Mouse (Mus musculus) forebrain, embryonic 11.5 days (tissue): Measurements from ENCODE around the gene Caln1. TPM values are rescaled to one million over a fixed set of nuclear protein-coding genes. Genes with fewer than 3 reads are reported as not detected.

Experiments
- ATAC-seq: fragments of 200-750 bp; cut with Nextera tagmentation; replicated peaks from 2 replicates; pipeline ENCODE4 v1.8.0; 2017; ENCODE audit warnings: moderate TSS enrichment; ENCODE audit not compliant: low FRiP score
- DNase-seq: peaks from one replicate; pipeline ENCODE4 v3.0.0-alpha.2; 2017; ENCODE audit warnings: low spot score
- H3K27ac ChIP-seq: fragments of 300-500 bp; sonication (generic); 2 replicates; pipeline ENCODE4 v1.5.1; 2014; ENCODE audit warnings: low read depth, low read length
- H3K27me3 ChIP-seq: fragments of 300-500 bp; sonication (generic); 2 replicates; pipeline ENCODE4 v1.6.1; 2014; ENCODE audit warnings: mild to moderate bottlenecking, low read length, mixed read lengths; ENCODE audit not compliant: control insufficient read depth, insufficient read depth
- H3K36me3 ChIP-seq: fragments of 300-500 bp; sonication (generic); 2 replicates; pipeline ENCODE4 v1.6.1; 2014; ENCODE audit warnings: mild to moderate bottlenecking, low read length, moderate library complexity, mixed read lengths; ENCODE audit not compliant: control insufficient read depth, insufficient read depth
- H3K4me1 ChIP-seq: fragments of 300-500 bp; sonication (generic); replicated peaks from 2 replicates; pipeline ENCODE4 v1.6.1; 2014; ENCODE audit warnings: low read length, mixed read lengths; ENCODE audit not compliant: control insufficient read depth, insufficient read depth
- H3K4me2 ChIP-seq: fragments of 300-500 bp; sonication (generic); 2 replicates; pipeline ENCODE4 v1.6.1; 2014; ENCODE audit warnings: low read depth, mild to moderate bottlenecking, low read length, moderate library complexity, mixed read lengths; ENCODE audit not compliant: severe bottlenecking
- H3K4me3 ChIP-seq: fragments of 300-500 bp; sonication (generic); 2 replicates; pipeline ENCODE4 v1.5.1; 2014; ENCODE audit warnings: low read depth, low read length
- H3K9ac ChIP-seq: fragments of 300-500 bp; sonication (generic); 2 replicates; pipeline ENCODE4 v1.6.1; 2014; ENCODE audit warnings: low read length
- H3K9me3 ChIP-seq: fragments of 300-500 bp; sonication (generic); 2 replicates; pipeline ENCODE4 v1.6.1; 2016; ENCODE audit warnings: low read length, mixed read lengths; ENCODE audit not compliant: control insufficient read depth
- WGBS: fragments of 180-500 bp; shearing (Covaris S2); extraction: QIAGEN DNeasy Blood & Tissue Kit; methylation state at CpG from one replicate; pipeline ENCODE4 v1.1.7; 2014; 5-methylcytosine and 5-hydroxymethylcytosine counted together
- polyA plus RNA-seq: library from polyadenylated mRNA; unstranded; fragments of >200 nt; fragmentation: Nextera tagmentation; extraction: Ambion mirVana; gene quantifications from 2 replicates; pipeline ENCODE4 v1.2.1, GENCODE M21; 2014

The Caln1 gene
- polyA plus RNA-seq, 1 experiment from 2014 or later, result 0.33 TPM

- H3K36me3 ChIP-seq, result peaks cover 5% of the 10 kb centered on the region; the same call in 1 of the 2 replicates
- DNase-seq (no peak), ATAC-seq (no peak)
- no peaks in the 10 kb centered on the region for H3K4me1 ChIP-seq
- H3K9me3 ChIP-seq, result no peaks in the 10 kb centered on the region; the same call in 1 of the 2 replicates
- no peak overlapping the region for H3K9ac ChIP-seq
- H3K27me3 ChIP-seq, result no peaks in the 10 kb centered on the region
- H3K4me3 ChIP-seq, result no peak overlapping the region
- H3K4me2 ChIP-seq, result no peak overlapping the region
- WGBS, result 96% methylated on average over 7 of the region's 7 CpGs
- H3K27ac ChIP-seq, result no peak overlapping the region
Measured at GRCm38 (mm10) chr5:130333566-130333965, 35.7 kb upstream of the Caln1 start.

GRCm38 (mm10) chr5:130333971-130334370, 35.3 kb upstream of the Caln1 start:
- H3K4me1 ChIP-seq, result no peaks in the 10 kb centered on the region
- DNase-seq (no peak), ATAC-seq (no peak)
- peaks cover 5% of the 10 kb centered on the region; the same call in 1 of the 2 replicates for H3K36me3 ChIP-seq
- no peaks in the 10 kb centered on the region for H3K27me3 ChIP-seq
- no peak overlapping the region for H3K4me2 ChIP-seq
- no peak overlapping the region for H3K27ac ChIP-seq
- no peak overlapping the region for H3K4me3 ChIP-seq
- 95% methylated on average over 11 of the region's 11 CpGs for WGBS
- H3K9me3 ChIP-seq, result no peaks in the 10 kb centered on the region; the same call in 1 of the 2 replicates
- H3K9ac ChIP-seq, result no peak overlapping the region

- DNase-seq, result no peak
- no peaks in the 10 kb centered on the region for H3K4me1 ChIP-seq
- H3K9ac ChIP-seq, result no peak overlapping the region
- H3K36me3 ChIP-seq, result peaks cover 5% of the 10 kb centered on the region; the same call in 1 of the 2 replicates
- no peaks in the 10 kb centered on the region for H3K27me3 ChIP-seq
- no peak overlapping the region for H3K4me2 ChIP-seq
- H3K27ac ChIP-seq, result no peak overlapping the region
- ATAC-seq, result no peak
- H3K9me3 ChIP-seq, result no peaks in the 10 kb centered on the region; the same call in 1 of the 2 replicates
- H3K4me3 ChIP-seq, result no peak overlapping the region
- 96% methylated on average over 4 of the region's 4 CpGs for WGBS
Measured at GRCm38 (mm10) chr5:130335462-130335861, 33.8 kb upstream of the Caln1 start.

GRCm38 (mm10) chr5:130340656-130341055, 28.6 kb upstream of the Caln1 start:
- ATAC-seq (no peak), DNase-seq (no peak)
- Histone ChIP-seq H3K4me1 (no peaks in the 10 kb centered on the region), H3K36me3 (peaks cover 3% of the 10 kb centered on the region; the same call in 1 of the 2 replicates), H3K9me3 (no peaks in the 10 kb centered on the region), H3K4me2 (no peak overlapping the region), H3K4me3 (no peak overlapping the region), H3K27ac (no peak overlapping the region), H3K9ac (no peak overlapping the region), H3K27me3 (no peaks in the 10 kb centered on the region)
- WGBS, result 95% methylated on average over 15 of the region's 15 CpGs

DNA sequence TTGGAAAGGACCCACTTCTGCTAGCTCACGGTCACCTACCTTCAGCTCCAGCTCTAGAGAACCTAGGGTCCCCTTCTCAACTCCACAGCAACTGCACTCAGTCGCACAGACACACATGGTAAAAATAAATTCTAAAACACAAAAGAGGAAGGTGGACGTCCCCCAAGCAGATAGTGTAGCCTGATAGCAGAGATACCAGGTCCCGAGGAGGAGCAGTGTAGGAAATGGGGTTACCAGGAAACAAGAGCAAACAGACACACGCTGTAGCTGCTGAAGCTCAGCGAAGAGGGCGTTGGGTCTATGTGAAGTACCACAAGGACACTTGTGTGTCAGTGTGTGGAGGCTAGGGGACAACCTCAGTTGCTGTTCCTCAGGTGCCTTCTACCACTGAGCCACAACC, 24.3 kb upstream of the Caln1 start:
- 92% methylated on average over 7 of the region's 7 CpGs for WGBS

GRCm38 (mm10) chr5:130345871-130346270, 23.4 kb upstream of the Caln1 start:
- DNase-seq (no peak), ATAC-seq (no peak)
- H3K4me2 ChIP-seq, result no peak overlapping the region
- H3K27me3 ChIP-seq, result no peaks in the 10 kb centered on the region
- H3K36me3 ChIP-seq, result peaks cover 2% of the 10 kb centered on the region; the same call in 1 of the 2 replicates
- H3K9me3 ChIP-seq, result no peaks in the 10 kb centered on the region; the same call in 1 of the 2 replicates
- H3K4me1 ChIP-seq, result no peaks in the 10 kb centered on the region
- H3K4me3 ChIP-seq, result no peak overlapping the region
- no peak overlapping the region for H3K27ac ChIP-seq
- WGBS, result 88% methylated on average over 2 of the region's 2 CpGs
- no peak overlapping the region for H3K9ac ChIP-seq

More for the DNA sequence above, 24.3 kb upstream of the Caln1 start:
- H3K4me1 ChIP-seq, result no peaks in the 10 kb centered on the region
- no peak overlapping the region for H3K9ac ChIP-seq
- peaks cover 2% of the 10 kb centered on the region; the same call in 1 of the 2 replicates for H3K36me3 ChIP-seq
- ATAC-seq (no peak), DNase-seq (no peak)
- H3K27me3 ChIP-seq, result no peaks in the 10 kb centered on the region
- no peak overlapping the region for H3K4me3 ChIP-seq
- no peak overlapping the region for H3K27ac ChIP-seq
- no peaks in the 10 kb centered on the region; the same call in 1 of the 2 replicates for H3K9me3 ChIP-seq
- H3K4me2 ChIP-seq, result no peak overlapping the region

- no peaks in the 10 kb centered on the region for H3K27me3 ChIP-seq
- ATAC-seq, result no peak
- no peak for DNase-seq
- no peaks in the 10 kb centered on the region for H3K36me3 ChIP-seq
- no peak overlapping the region for H3K27ac ChIP-seq
- no peak overlapping the region for H3K9ac ChIP-seq
- H3K4me2 ChIP-seq, result no peak overlapping the region
- no peaks in the 10 kb centered on the region for H3K4me1 ChIP-seq
- H3K9me3 ChIP-seq, result no peaks in the 10 kb centered on the region
- H3K4me3 ChIP-seq, result no peak overlapping the region
- WGBS, result 68% methylated on average over 7 of the region's 7 CpGs
Measured at GRCm38 (mm10) chr5:130355223-130355622, 14.0 kb upstream of the Caln1 start.

GRCm38 (mm10) chr5:130363111-130363510, 6.1 kb upstream of the Caln1 start:
- WGBS, result 67% methylated on average over 4 of the region's 4 CpGs
- no peaks in the 10 kb centered on the region for H3K36me3 ChIP-seq
- H3K27ac ChIP-seq, result no peak overlapping the region
- H3K9me3 ChIP-seq, result no peaks in the 10 kb centered on the region
- H3K4me2 ChIP-seq, result no peak overlapping the region
- no peaks in the 10 kb centered on the region for H3K27me3 ChIP-seq
- no peak overlapping the region for H3K4me3 ChIP-seq
- H3K4me1 ChIP-seq, result no peaks in the 10 kb centered on the region
- no peak overlapping the region for H3K9ac ChIP-seq
- DNase-seq (no peak), ATAC-seq (no peak)

DNA sequence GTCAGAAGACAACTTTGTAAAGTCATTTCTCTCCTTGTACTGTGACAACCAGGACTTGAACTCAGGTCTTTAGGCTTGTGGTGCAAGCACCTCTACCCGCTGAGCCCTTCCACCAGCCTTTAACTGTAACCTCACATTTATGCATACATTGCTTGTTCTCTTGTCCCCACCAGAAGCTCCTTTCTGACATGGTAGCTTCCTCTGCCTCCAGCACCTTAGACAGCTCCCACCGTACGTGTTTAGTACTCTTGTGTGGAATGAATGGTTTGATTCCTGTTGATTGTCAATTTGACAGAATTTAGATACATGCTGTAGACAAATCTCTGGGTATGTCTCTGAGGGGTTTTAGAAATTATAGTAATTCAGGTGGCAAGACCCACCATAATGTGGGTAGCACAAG, 5.5 kb upstream of the Caln1 start:
- DNase-seq (no peak), ATAC-seq (no peak)
- H3K4me3 ChIP-seq, result no peak overlapping the region

More for the DNA sequence above, 5.5 kb upstream of the Caln1 start:
- no peaks in the 10 kb centered on the region for H3K27me3 ChIP-seq
- H3K4me2 ChIP-seq, result no peak overlapping the region
- H3K4me1 ChIP-seq, result no peaks in the 10 kb centered on the region
- no peaks in the 10 kb centered on the region for H3K36me3 ChIP-seq
- WGBS, result 40% methylated on average over 3 of the region's 3 CpGs
- no peak overlapping the region for H3K9ac ChIP-seq
- no peaks in the 10 kb centered on the region for H3K9me3 ChIP-seq
- H3K27ac ChIP-seq, result no peak overlapping the region
